Mouse (Mus musculus) limb, embryonic 14.5 days (tissue): ENCODE results near the gene Card9. TPM values are rescaled to one million over a fixed set of nuclear protein-coding genes. Genes with fewer than 3 reads are reported as not detected.
A peak's percentile ranks its signal among the peaks of the same experiment; 100 is the strongest.

Experiments used
- ATAC-seq: fragments of 200-750 bp; cut with Nextera tagmentation; 2 replicates; pipeline ENCODE4 v1.8.0; 2017; ENCODE audit warnings: low read depth, moderate number of reproducible peaks, moderate TSS enrichment; ENCODE audit not compliant: low FRiP score
- DNase-seq: peaks from one replicate; pipeline ENCODE4 v3.0.0-alpha.2; 2015; ENCODE audit warnings: low spot score
- H3K27ac ChIP-seq: fragments of 300-500 bp; sonication (generic); replicated peaks from 2 replicates; pipeline ENCODE4 v1.5.1; 2014; ENCODE audit warnings: low read depth, mild to moderate bottlenecking, low read length, moderate library complexity, mixed read lengths
- H3K27me3 ChIP-seq: fragments of 300-500 bp; sonication (generic); 2 replicates; pipeline ENCODE4 v1.6.1; 2014; ENCODE audit warnings: low read length, mixed read lengths; ENCODE audit not compliant: control insufficient read depth, insufficient read depth
- H3K36me3 ChIP-seq: fragments of 300-500 bp; sonication (generic); 2 replicates; pipeline ENCODE4 v1.6.1; 2014; ENCODE audit warnings: mild to moderate bottlenecking, low read length, moderate library complexity, mixed read lengths; ENCODE audit not compliant: control insufficient read depth, insufficient read depth
- H3K4me1 ChIP-seq: fragments of 300-500 bp; sonication (generic); 2 replicates; pipeline ENCODE4 v1.6.1; 2014; ENCODE audit warnings: antibody characterized with exemption, low read length, mixed read lengths; ENCODE audit not compliant: control insufficient read depth, insufficient read depth
- H3K4me2 ChIP-seq: fragments of 300-500 bp; sonication (generic); replicated peaks from 2 replicates; pipeline ENCODE4 v1.6.1; 2014; ENCODE audit warnings: low read depth, mild to moderate bottlenecking, low read length, moderate library complexity; ENCODE audit not compliant: severe bottlenecking
- H3K4me3 ChIP-seq: fragments of 300-500 bp; sonication (generic); replicated peaks from 2 replicates; pipeline ENCODE4 v1.5.1; 2014; ENCODE audit warnings: low read length
- H3K9ac ChIP-seq: fragments of 300-500 bp; sonication (generic); 2 replicates; pipeline ENCODE4 v1.6.1; 2014; ENCODE audit warnings: mild to moderate bottlenecking, low read depth, low read length, moderate library complexity; ENCODE audit not compliant: severe bottlenecking
- H3K9me3 ChIP-seq: fragments of 300-500 bp; sonication (generic); 2 replicates; pipeline ENCODE4 v1.6.1; 2016; ENCODE audit warnings: low read length; ENCODE audit not compliant: control insufficient read depth
- POLR2A ChIP-seq: fragments of 200-500 bp; IDR thresholded peaks from 2 replicates; pipeline ENCODE4 v1.8.0; 2012; ENCODE audit warnings: inconsistent platforms, mild to moderate bottlenecking, moderate library complexity, borderline replicate concordance; ENCODE audit not compliant: insufficient read depth, insufficient read length; ENCODE audit errors: extremely low read depth
- WGBS: fragments of 180-500 bp; shearing (Covaris S2); extraction: QIAGEN DNeasy Blood & Tissue Kit; methylation state at CpG from one replicate; pipeline ENCODE4 v1.1.7; 2014; 5-methylcytosine and 5-hydroxymethylcytosine counted together
- polyA plus RNA-seq, 2 experiments: library from polyadenylated mRNA; depleted of rRNA in 1 of 2; stranded (reverse) in 1 of 2; unstranded in 1 of 2; fragments of >200 nt; fragmentation: Nextera tagmentation in 1 of 2; extraction: Ambion mirVana in 1 of 2; gene quantifications; 2 replicates each; pipeline versions ENCODE4 v1.2.1 to v1.2.3; 2012 to 2014

Gene Card9
- polyA plus RNA-seq, 2 experiments = 1.2 to 4.1 TPM

DNA sequence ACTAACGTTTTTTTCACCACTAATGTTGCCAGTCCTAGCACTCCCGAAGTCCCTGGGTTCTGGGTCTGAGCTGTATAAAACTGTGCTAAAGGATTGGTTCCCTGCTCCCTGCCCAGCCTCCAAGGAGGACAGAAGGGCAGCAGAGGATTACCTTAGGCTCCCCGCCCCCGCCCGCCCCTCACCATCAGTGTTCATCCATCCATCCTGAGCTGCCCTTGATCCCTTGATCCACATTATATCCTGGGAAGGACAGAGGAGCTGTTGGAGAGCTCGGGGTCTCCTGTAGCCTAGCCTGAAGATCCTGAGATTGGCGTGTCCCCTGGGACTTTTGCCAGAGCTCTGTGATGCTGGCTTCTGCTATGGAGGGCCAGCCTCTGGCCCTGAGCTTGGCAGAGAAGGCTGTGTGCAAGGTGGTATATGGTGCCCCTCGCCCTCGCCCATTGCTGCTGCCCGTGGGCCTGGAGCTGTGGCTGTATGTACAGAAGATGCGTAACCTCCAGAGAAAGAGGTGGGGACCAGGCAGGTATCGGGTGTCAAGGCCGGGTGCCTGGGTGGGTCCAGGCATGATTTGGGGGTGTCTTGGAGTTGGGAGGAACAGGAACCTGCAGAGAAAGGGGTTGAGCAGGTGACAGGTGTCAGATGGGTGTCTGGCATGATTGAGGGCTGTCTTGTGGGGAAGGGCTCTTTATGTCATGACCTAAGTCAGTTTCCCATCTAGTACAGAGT, 41.0 kb downstream of the Card9 start:
- ATAC-seq (no peak), DNase-seq (no peak)
- Histone ChIP-seq H3K4me3 (no peak overlapping the region), H3K9me3 (no peaks in the 10 kb centered on the region), H3K27ac (no peak overlapping the region), H3K9ac (no peak overlapping the region), H3K27me3 (no peaks in the 10 kb centered on the region), H3K36me3 (peaks cover 44% of the 10 kb centered on the region), H3K4me2 (no peak overlapping the region), H3K4me1 (peaks cover 29% of the 10 kb centered on the region)
- 87% methylated on average over 11 of the region's 13 CpGs for WGBS
- no peak for TF ChIP-seq POLR2A

DNA sequence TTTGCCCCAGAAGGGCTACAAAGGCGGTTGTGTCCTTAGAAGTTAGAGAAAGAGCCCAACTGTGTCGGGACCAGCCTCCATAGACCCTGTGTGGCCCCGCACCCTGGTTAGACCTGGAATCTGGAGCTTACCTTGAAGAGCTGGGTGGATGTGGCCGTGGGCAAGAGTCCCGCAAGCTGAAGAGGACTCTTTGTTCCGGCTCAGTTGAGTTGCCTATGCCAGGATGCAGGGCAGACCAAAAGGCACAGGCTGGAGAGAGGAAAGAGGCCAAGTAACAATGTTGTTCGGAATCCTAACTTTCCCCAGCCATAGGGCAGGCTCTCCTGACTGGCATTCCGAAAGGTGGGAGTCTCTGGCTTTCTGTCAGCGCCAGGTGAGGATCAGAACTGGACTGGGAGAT, 41.6 kb downstream of the Card9 start:
- ATAC-seq (no peak), DNase-seq (no peak)
- H3K27ac ChIP-seq = no peak overlapping the region
- H3K4me1 ChIP-seq = peaks cover 35% of the 10 kb centered on the region
- no peaks in the 10 kb centered on the region for H3K27me3 ChIP-seq
- no peak overlapping the region for H3K4me3 ChIP-seq
- H3K9me3 ChIP-seq = no peaks in the 10 kb centered on the region
- no peak overlapping the region for H3K4me2 ChIP-seq
- peaks cover 39% of the 10 kb centered on the region for H3K36me3 ChIP-seq
- no peak overlapping the region for H3K9ac ChIP-seq
- no peak for TF ChIP-seq POLR2A
- WGBS = 86% methylated on average over 9 of the region's 9 CpGs

DNA sequence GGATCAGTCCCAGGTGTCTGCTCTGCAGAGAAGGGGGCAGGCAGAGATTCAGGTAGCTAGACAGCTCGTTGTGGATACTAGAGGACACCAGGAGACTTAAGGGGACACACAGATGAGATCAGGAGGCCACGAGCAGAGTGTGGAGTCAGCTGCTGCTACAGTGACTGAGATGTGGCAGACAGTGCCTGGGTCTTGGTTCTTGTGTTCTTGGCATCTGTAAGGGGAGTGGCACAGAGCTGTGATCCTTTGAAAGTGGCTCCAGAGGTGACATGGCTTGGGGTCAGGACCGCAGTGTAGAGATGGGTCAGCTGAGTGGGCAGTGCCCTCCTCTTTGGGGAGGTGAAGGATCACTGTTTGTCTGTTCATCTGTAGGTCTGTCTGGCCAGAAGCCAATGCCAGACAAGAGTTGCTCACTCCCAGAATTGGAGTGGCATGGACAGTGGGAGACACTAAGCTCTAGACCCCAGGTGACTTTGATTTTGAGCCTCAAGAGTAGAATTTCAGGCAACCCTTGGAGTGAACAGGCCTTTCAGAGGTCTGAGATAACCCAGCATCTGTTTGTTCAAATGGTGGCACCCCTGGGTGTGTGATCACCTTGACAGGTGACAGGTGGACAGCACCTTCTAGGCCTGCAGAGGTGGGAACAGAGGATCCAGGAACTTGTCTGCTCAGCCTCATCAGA, 42.6 kb downstream of the Card9 start:
- no peak for DNase-seq

DNA sequence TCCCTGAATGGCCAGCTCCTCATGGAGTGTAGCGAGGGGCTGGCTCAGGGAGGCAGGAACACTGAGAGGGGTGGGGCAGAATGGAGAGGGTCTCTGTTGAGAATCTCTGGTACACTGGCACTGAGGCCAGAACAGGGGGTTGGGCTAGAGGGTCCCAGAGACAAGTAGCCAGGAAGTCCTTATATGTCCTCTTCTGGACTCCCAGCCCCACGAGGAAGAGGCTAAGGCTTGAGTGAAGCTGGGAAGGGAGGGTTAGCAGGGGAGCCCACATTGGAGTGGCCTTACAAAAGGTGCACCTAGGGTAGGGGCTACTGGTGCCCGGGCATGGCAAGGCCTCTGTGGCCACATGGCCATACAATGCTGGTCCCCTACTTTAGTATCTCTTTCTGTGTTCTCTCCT, 43.3 kb downstream of the Card9 start:
- H3K9ac ChIP-seq = peak overlapping the region; percentile 87; the same call in 1 of the 2 replicates
- no peaks in the 10 kb centered on the region for H3K27me3 ChIP-seq
- peak overlapping the region; percentile 90 for H3K4me3 ChIP-seq
- peak overlapping the region; percentile 95 for H3K4me2 ChIP-seq
- no peak for TF ChIP-seq POLR2A
- WGBS = 61% methylated on average over 3 of the region's 3 CpGs
- ATAC-seq = no peak
- peaks cover 39% of the 10 kb centered on the region for H3K4me1 ChIP-seq
- H3K9me3 ChIP-seq = no peaks in the 10 kb centered on the region
- H3K36me3 ChIP-seq = peaks cover 21% of the 10 kb centered on the region; the same call in 1 of the 2 replicates
- H3K27ac ChIP-seq = peak overlapping the region; percentile 94
- DNase-seq = no peak

More for the DNA sequence above, 42.6 kb downstream of the Card9 start:
- peaks cover 29% of the 10 kb centered on the region for H3K36me3 ChIP-seq
- H3K27ac ChIP-seq = no peak overlapping the region
- H3K9ac ChIP-seq = peak overlapping the region; percentile 21; the same call in 1 of the 2 replicates
- ATAC-seq = no peak
- TF ChIP-seq POLR2A = no peak
- no peak overlapping the region for H3K4me3 ChIP-seq
- H3K4me2 ChIP-seq = no peak overlapping the region
- H3K27me3 ChIP-seq = no peaks in the 10 kb centered on the region
- no peaks in the 10 kb centered on the region for H3K9me3 ChIP-seq
- WGBS = 73% methylated on average over 3 of the region's 3 CpGs
- H3K4me1 ChIP-seq = peaks cover 37% of the 10 kb centered on the region

DNA sequence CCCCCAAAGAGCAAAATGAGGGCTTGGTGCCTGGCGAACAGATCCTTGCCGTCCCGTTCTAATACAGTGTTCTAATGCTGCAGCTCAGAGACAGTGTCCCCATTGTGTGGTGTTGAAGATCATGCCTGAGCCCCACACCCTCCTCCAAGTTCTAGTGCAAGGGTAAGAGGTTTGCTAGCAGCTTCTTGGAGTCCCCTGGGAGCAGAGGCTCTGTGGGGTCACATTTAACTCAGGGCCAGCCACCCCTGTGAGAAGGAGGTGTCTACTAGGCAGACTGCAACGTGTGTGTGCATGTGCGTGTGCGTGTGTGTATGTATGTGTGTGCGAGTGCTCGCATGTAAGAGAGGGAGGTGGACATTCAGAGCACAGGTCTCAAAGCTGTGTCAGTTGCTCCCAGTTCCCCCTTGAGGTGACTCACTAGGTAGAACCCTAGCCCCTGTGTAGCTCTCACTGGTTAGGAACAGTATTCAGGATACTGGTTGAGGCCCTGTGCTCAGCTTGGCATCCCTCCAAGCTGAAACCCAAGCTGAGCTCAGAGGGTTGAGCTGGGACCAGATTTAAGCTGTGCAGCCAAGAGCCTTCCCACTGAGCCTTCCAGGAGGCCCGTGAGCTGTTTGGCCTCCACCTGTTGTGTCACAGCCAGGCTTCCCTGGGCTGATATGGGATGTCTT, 44.0 kb downstream of the Card9 start:
- 51% methylated on average over 9 of the region's 9 CpGs for WGBS
- Histone ChIP-seq H3K27ac (peak overlapping the region; percentile 94), H3K4me3 (peak overlapping the region; percentile 90), H3K27me3 (no peaks in the 10 kb centered on the region), H3K4me1 (peaks cover 39% of the 10 kb centered on the region), H3K36me3 (0 out of 2 replicates have a peak, but pooled peaks cover 16% of the 10 kb centered on the region), H3K9ac (peak overlapping the region; percentile 87), H3K9me3 (no peaks in the 10 kb centered on the region), H3K4me2 (peak overlapping the region; percentile 95)
- DNase-seq (peak; percentile 79), ATAC-seq (peak; percentile 46; the same call in 1 of the 2 replicates)
- TF ChIP-seq POLR2A = no peak
